Mouse (Mus musculus): Measurements from ENCODE around the gene Plcb3. TPM values are rescaled to one million over a fixed set of nuclear protein-coding genes. Genes with fewer than 3 reads are reported as not detected.

The Plcb3 gene
- polyA plus RNA-seq, 1 experiment from 2014 or later, result 53.5 TPM

DNA sequence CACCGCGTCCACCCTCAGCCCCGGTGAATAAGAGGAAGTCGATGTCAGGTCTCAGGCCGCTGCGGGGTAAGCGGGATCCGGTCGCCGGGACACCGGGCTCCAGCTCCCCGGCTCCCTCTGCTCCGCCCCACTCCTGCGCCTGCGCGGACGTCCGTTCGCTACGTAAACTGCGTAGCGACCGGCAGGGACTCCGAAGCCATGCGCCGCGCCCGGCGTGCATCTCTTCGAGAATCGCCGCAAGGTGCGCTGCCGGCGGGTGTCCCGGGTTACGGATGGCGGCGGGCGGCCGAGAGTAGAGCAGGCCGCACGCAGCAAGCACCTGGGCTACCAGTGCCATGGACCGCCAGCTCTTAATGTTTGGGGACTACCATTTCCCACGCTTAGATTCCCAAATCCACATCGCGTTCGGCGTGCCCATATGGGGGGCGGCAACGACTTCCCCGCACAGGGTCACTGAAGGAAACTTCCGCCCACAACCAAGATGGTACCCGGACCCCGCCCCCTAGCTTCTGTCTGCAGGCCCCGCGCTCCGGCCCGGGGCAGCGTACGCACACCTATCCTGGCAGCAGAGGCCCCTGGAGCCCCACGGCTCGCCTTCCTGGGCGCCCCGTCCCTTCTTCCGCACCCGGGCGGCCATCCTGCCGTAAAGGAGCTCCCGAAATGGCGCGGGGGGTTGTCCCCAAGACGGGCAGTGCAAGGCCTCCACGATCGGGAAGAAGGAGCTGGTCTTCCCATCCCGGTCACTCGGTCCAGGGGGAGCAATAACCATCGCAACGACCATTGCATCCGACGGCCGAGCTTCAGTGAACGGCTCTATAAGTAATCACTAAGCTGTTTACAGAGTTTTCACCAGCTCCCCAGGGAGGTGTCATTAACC is 34.7 kb downstream of the Plcb3 start, which contains the start of gene Bad:
Gene Bad (plus strand): TSS at position 490 of the 877 bp plus-strand sequence.
- Histone ChIP-seq H3K4me1 (peaks cover 24% of the 10 kb centered on the region), H3K9ac (peak within 1 kb of the TSS; percentile 91), H3K27ac (peak within 1 kb of the TSS; percentile 94), H3K4me3 (peak within 1 kb of the TSS; percentile 75), H3K9me3 (no peaks in the 10 kb centered on the region), H3K27me3 (no peaks in the 10 kb centered on the region; the same call in 1 of the 2 replicates), H3K36me3 (peaks cover under 1% of the 10 kb centered on the region; the same call in 1 of the 2 replicates), H3K4me2 (peak within 1 kb of the TSS; percentile 98)
- under 1% methylated on average over 83 of the region's 83 CpGs for WGBS
- peak; percentile 87 for ATAC-seq (ENCODE audit: borderline replicate concordance, extremely low read depth, low FRiP score, low TSS enrichment)

DNA sequence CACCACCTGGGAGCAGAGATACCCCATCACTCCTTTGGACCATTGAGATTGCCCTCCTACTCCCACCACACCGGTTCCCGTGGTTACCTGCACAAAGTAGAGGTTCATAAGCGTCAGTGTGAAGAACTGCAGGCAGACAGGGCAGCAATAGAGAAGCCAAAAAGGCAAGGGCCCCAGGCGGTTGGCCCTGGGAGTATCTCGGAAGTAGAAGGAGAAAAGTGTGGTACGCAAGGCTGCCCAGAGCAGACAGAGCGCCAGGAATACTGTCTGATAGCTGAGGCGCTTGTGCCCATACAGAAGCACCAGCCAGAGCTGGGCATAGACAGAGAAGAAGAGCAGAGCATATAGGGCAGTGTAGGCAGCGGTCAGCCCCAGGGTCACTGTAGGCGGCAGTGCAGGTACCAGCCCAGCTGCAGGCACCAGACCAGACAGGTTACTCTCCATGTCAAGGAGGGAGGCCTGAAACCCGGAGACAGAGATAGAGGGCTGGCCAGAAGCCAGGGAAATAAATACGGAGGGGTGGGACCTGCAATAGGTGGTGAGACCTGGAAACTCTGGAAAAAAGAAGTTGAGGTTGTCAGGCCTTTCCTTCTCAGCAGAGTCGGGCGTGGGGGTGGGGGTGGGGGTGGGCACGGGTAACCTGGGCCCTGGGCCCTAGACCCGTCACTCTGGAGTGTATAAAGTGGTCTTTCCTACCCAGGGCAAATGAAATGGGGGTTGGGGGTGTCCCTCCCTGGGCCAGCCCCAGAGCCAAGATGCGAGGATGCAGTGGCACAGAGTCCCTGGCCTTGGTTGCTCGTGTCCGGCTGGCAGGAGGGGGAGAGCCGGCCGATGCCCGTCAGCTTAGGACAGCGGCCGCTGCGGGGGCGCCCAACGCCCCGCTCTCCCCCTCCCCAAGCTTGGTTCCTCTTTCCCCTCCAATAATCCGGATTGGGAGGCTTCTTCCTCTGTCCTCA is 35.6 kb downstream of the Plcb3 start:
- ATAC-seq (ENCODE audit: borderline replicate concordance, extremely low read depth, low FRiP score, low TSS enrichment), result peak; percentile 16; the same call in 1 of the 2 replicates
- Histone ChIP-seq H3K27me3 (peaks cover 8% of the 10 kb centered on the region), H3K36me3 (no peaks in the 10 kb centered on the region), H3K4me1 (peaks cover 24% of the 10 kb centered on the region), H3K4me3 (peak overlapping the region; percentile 75), H3K9ac (peak overlapping the region; percentile 79), H3K4me2 (peak overlapping the region; percentile 98), H3K9me3 (no peaks in the 10 kb centered on the region), H3K27ac (peak overlapping the region; percentile 46)
- 18% methylated on average over 27 of the region's 29 CpGs for WGBS

DNA sequence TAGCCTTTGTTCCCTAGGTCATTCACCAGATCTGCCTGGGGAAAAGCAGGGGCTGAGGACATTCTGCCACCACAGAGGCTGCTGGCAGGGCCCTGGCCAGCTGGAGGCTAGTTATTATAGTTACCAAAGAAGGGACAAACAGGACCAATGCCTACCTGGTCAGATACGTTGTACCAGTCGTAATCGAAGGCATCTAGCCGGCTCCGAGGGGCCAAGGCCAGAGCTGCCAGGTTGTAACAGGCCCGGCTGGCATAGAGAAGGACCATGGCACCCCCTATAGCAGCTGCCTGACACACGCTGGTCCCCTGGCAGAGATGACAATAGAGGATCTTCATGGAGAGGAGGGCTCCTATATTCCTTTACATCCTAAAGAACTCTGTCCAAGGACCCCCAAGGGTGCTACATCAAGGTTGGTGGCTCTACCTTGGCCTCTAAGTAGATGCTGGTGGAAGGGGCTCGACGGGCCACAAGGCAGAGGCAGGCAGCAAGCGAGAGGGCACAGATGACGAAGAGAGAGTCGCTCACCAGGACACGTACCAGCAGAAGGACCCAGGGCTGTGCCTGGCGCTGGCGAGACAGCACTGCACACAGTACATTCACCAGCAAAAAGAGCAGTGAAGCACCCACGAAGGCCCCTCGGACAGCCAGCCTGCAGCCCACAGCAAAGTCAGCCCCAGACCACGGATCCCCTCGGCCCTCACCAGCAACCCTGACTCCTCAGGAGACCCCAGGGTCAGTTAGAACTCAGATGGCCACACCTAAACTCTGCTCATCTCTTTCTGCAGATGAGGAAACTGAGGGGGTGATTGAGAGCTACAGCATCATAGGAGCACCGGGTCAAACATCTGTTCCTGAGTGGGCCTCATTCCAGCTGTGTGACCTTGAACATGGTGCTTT is 36.9 kb downstream of the Plcb3 start:
- Histone ChIP-seq H3K27me3 (peaks cover 21% of the 10 kb centered on the region), H3K4me1 (peaks cover 25% of the 10 kb centered on the region), H3K4me3 (no peak overlapping the region), H3K4me2 (peak overlapping the region; percentile 98; the same call in 1 of the 2 replicates), H3K36me3 (no peaks in the 10 kb centered on the region), H3K9ac (no peak overlapping the region), H3K27ac (no peak overlapping the region), H3K9me3 (no peaks in the 10 kb centered on the region)
- ATAC-seq (ENCODE audit: borderline replicate concordance, extremely low read depth, low FRiP score, low TSS enrichment), result no peak
- 90% methylated on average over 20 of the region's 20 CpGs for WGBS

DNA sequence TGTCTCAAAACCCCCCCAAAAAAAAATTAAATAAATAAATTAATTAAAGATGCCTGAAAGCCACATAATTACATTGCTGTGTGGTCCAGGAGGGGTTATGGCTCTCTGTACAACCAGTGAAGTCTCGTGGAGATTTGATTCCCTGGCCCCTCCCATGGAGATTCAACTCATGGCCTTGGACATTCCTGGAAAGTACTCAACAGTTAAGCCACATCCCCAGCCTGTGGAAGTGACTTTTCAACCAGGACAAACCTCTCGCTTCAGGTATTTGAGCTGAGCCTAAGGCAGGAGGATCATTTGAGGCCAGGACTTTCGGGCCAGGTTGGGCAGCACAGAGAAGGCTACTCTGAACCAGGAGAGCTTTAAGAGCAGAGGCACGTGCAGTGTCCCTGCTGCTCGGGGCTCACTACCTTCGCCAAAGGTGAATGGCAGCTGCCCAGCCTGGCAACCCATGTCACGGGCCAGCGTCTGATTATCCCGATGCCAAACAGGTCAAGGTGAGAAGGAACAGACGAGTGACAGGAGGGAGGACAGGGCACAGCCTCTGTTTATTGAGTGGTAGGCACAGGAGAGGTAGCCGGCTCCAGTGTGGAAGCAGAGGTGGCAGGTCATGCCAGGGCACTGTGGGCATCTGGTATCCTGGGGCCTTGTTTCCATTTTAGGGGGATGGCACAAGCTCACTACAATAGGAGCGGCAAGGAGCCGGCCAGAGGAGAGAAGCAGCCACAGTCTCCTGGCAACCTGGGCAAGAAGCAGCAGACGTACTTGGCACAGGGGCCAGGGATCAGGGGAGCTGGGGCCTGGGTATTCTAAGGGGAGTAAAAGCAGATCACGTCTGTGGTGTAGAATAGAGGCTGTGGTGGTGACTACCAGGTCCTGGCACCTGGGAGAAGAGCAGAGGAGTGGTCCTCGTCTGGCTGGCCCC is 38.5 kb downstream of the Plcb3 start:
- WGBS, result 74% methylated on average over 16 of the region's 16 CpGs
- no peak for ATAC-seq (ENCODE audit: borderline replicate concordance, extremely low read depth, low FRiP score, low TSS enrichment)
- Histone ChIP-seq H3K27ac (no peak overlapping the region), H3K4me1 (peaks cover 27% of the 10 kb centered on the region), H3K9me3 (no peaks in the 10 kb centered on the region), H3K9ac (no peak overlapping the region), H3K4me3 (no peak overlapping the region), H3K27me3 (peaks cover 36% of the 10 kb centered on the region), H3K4me2 (no peak overlapping the region), H3K36me3 (no peaks in the 10 kb centered on the region)

DNA sequence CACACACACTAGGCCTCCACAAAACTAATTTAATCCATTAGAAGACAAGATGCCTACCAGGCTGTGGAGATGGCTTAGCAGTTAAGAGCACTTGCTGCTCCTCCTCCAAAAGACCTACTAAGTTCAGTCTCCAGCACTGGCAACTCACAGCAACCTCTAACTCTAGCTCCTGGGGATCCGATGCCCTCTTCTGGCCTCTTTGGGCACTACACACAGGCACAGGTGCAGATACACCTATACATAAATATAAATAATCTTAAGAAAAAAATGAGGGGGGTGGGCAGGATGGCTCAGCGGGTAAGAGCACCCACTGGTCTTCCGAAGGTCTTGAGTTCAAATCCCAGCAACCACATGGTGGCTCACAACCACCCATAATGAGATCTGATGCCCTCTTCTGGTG is 40.0 kb downstream of the Plcb3 start:
- Histone ChIP-seq H3K27ac (no peak overlapping the region), H3K9ac (no peak overlapping the region), H3K36me3 (no peaks in the 10 kb centered on the region), H3K4me3 (no peak overlapping the region), H3K27me3 (peaks cover 51% of the 10 kb centered on the region), H3K4me1 (peaks cover 25% of the 10 kb centered on the region), H3K9me3 (no peaks in the 10 kb centered on the region), H3K4me2 (no peak overlapping the region)
- no peak for ATAC-seq (ENCODE audit: borderline replicate concordance, extremely low read depth, low FRiP score, low TSS enrichment)
- WGBS, result 18% methylated on average over 3 of the region's 3 CpGs

DNA sequence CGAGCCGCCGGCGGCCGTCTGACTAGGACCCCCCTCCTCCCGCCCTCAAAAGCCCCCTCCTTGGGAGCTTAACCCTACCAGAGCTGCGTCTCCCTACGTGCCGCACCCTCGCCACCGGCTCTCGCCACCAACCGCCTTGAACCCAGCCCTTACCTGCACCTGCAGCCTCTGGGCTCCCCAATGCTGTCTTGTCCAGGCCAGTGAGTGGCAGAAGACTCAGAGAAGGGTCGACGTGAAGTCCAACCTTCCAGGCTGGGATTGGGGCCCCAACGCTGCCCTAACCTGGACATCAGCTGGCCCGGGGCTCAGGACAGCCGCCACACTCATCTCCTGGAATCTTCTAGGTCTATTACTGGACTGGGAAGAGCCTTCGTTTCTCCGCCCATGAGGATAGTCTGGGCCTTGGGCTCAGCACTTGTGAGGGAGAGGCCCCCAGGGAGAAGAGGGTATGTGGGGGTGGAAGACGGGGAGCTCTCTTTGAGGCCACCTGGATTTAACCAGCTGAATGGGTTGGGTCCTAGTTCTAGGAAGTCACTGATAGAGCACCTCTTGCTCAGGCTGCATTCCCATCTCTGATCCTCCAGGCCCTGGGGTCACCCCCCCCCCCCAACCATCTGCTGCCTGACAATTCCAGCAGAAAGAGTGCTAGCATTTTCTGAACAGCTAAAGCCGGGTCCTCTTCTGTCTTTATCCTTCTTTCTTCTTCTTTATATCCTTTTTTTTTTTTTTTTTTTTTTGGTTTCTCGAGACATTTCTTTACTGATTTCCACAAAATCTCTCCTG is 41.9 kb downstream of the Plcb3 start, which contains the start of gene Kcnk4:
Gene Kcnk4 (minus strand): TSS at position 321 of the 783 bp plus-strand sequence.
- ATAC-seq (ENCODE audit: borderline replicate concordance, extremely low read depth, low FRiP score, low TSS enrichment), result peak; percentile 13; the same call in 1 of the 2 replicates
- 10% methylated on average over 23 of the region's 23 CpGs for WGBS
- Histone ChIP-seq H3K9ac (peak within 1 kb of the TSS; percentile 30; the same call in 1 of the 2 replicates), H3K27ac (no peak within 1 kb of the TSS), H3K27me3 (peaks cover 68% of the 10 kb centered on the region), H3K9me3 (no peaks in the 10 kb centered on the region), H3K36me3 (no peaks in the 10 kb centered on the region), H3K4me1 (peaks cover 12% of the 10 kb centered on the region), H3K4me2 (peak within 1 kb of the TSS; percentile 63), H3K4me3 (peak within 1 kb of the TSS; percentile 37)

DNA sequence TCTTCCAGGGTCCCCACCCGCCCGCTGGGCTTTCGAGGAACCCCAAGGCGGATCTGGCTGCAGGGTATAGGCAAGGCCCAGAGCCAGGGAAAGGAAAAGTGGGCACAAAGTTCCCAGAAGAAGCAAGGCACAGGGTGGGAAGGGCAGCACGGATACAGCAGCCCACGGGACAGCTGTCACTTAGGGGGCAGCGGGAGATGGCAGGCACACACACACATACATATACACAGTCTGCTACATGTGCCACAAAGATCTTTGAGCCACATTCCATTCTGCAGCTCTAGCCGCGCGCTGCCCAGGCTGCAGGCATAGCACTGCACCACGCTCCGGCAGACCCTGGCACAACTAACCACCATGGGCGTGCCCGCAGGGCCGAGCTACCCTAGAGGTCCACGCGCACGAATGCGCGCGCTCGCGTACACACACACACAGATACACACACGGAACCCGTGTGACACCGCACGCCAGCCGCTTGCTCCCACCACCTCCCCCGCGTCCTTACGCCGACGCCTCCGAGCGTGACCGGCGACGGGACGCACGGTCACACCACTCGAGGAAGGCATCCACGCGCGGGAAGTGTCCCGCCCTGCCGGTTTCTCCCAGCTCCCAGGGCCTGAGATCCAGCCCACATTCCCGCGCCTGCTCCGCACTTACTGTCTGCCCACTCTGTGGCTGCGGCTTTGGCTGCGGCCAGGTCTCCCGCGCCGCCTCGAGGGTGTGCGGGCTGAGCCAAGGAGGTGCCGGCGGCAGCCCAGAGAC is 42.7 kb downstream of the Plcb3 start:
- peak overlapping the region; percentile 63 for H3K4me2 ChIP-seq
- peaks cover 75% of the 10 kb centered on the region for H3K27me3 ChIP-seq
- H3K9ac ChIP-seq, result peak overlapping the region; percentile 30; the same call in 1 of the 2 replicates
- H3K36me3 ChIP-seq, result no peaks in the 10 kb centered on the region
- no peak overlapping the region for H3K27ac ChIP-seq
- H3K4me3 ChIP-seq, result peak overlapping the region; percentile 37
- ATAC-seq (ENCODE audit: borderline replicate concordance, extremely low read depth, low FRiP score, low TSS enrichment), result peak; percentile 32; the same call in 1 of the 2 replicates
- WGBS, result 4% methylated on average over 58 of the region's 58 CpGs
- H3K4me1 ChIP-seq, result peaks cover 12% of the 10 kb centered on the region
- H3K9me3 ChIP-seq, result no peaks in the 10 kb centered on the region

DNA sequence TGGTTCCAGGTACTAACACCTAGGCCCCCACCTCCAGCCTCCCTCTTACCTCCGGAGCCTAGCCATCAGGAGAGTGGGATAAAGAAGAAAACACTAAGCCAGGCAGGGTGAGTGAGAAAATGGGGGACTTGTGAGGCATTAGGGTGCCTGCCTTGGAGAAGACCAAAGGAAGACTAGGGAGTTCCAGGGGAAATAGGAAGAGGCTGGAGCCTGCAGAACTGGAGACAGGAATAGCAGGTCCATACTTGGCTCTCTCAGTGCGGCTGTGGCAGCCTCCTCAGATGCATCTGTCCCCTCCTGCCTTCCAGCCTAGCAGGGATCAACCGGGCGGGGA is 43.2 kb downstream of the Plcb3 start:
- peak overlapping the region; percentile 63; the same call in 1 of the 2 replicates for H3K4me2 ChIP-seq
- WGBS, result 30% methylated on average over 4 of the region's 4 CpGs
- H3K9ac ChIP-seq, result no peak overlapping the region
- peaks cover 81% of the 10 kb centered on the region for H3K27me3 ChIP-seq
- H3K4me3 ChIP-seq, result no peak overlapping the region
- H3K9me3 ChIP-seq, result no peaks in the 10 kb centered on the region
- peaks cover 13% of the 10 kb centered on the region for H3K4me1 ChIP-seq
- H3K36me3 ChIP-seq, result no peaks in the 10 kb centered on the region
- no peak for ATAC-seq (ENCODE audit: borderline replicate concordance, extremely low read depth, low FRiP score, low TSS enrichment)
- no peak overlapping the region for H3K27ac ChIP-seq

DNA sequence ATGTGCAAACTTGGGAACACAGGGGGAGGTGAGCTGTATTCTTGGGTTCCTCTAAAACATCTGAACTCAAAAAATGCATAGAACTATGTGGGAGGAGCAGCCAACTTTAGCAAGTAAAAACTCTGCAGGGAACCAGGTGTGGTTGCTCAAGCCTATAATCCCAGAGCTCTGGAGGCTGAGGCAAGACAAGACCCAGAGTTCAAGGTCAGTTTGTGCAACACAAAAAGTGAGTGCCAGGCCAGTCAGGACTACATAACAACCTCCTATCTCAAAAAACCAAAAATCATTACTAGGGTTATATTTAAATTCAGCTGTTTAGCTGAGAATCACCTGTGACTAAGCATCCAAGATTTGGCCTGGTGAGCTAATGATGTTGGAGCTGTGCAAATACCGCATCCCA is 44.3 kb downstream of the Plcb3 start:
- H3K27ac ChIP-seq, result no peak overlapping the region
- no peak overlapping the region for H3K9ac ChIP-seq
- ATAC-seq (ENCODE audit: borderline replicate concordance, extremely low read depth, low FRiP score, low TSS enrichment), result no peak
- no peaks in the 10 kb centered on the region for H3K9me3 ChIP-seq
- H3K36me3 ChIP-seq, result no peaks in the 10 kb centered on the region
- H3K4me2 ChIP-seq, result no peak overlapping the region
- 58% methylated on average over 1 of the region's 1 CpGs for WGBS
- no peak overlapping the region for H3K4me3 ChIP-seq
- peaks cover 18% of the 10 kb centered on the region for H3K4me1 ChIP-seq
- peaks cover 91% of the 10 kb centered on the region for H3K27me3 ChIP-seq
